Mouse (Mus musculus): ENCODE results near the gene Aif1.
"Not testable (repeated sequence)": the region's sequence is repeated elsewhere in the genome, so short reads cannot be mapped to it uniquely, and the experiment has no call there.

The Aif1 gene

GRCm38 (mm10) chr17:35146139-35146538, 29.7 kb downstream of the Aif1 start:
- no peak for DNase-seq (ENCODE audit: low spot score in 2 of 2)

DNA sequence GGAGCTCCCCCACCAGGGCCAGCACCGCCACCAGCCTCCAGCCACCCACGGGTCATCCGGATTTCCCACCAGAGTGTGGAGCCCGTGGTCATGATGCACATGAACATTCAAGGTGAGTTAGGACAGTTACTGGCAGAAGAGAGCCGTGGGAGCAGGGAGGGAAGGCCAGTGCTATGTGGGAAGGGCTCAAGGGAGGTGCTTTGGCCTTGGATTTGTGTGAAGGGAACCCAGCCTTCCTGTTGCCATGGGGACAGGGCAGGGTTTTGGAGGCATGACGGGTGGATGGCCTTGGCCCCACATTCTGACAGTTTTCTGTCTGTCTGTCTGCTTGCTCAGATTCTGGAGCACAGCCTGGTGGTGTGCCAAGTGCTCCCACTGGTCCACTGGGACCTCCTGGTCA, 33.9 kb downstream of the Aif1 start:
- no peak for DNase-seq (ENCODE audit: low spot score in 2 of 2)

GRCm38 (mm10) chr17:35140490-35140996, 35.3 kb downstream of the Aif1 start:
- DNase-seq (ENCODE audit: low spot score in 2 of 2) = no peak

DNA sequence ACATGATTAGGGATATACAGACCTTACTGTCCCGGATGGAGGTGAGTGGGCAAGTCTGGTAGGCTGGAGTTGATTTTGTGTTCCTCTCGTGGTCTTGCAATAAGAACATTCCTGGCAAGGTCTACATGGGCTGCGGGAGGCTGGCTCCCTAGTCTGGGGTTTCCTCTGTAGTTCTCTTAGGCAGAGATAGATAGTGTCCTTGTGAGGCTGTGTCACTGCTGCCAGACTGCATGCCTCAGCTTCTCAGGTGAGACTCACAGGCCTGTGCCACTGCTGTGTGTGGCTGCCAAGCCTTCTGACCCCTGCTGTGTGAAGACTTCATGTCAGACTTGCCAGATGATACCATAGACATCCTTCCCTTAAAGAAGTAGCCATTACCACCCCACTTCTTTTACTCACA, 36.6 kb downstream of the Aif1 start:
- no peak for DNase-seq (ENCODE audit: low spot score in 2 of 2)

DNA sequence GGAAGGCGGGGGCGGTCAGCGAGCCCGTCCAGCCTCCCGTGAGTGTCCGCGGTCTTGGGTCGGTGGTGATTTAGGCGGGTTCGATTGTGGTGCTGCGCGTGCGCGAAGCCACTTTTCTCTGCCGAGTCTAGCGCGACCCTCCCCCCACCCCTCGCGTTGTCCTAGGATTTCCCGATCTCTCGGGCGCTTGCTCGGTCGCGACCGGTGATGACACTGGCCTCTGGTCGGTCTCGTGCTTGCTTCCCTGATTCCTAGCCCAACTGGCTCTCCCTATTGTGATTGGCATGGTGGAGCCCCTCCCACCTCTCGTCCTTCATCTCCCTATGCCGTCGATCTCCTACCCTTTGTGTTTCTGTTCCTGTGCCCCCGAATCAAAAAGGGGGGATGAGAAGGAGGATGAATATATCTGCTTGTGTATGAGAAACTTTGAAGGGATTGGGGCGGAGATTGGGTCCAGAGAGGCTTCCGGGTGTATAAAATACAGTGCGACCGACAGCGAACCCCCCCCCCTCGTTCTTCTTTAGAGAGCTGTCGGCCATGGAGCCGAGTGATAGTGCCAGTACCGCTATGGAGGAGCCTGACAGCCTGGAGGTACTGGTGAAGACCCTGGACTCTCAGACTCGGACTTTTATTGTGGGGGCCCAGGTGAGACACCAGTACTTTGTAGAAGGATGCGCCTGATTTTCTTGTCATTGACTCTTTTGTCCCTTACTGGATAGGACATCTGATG, 40.1 kb downstream of the Aif1 start:
- no peak for DNase-seq (ENCODE audit: low spot score in 2 of 2)

- DNase-seq (ENCODE audit: low spot score in 2 of 2) = peak; percentile 96 to 97
Observed at GRCm38 (mm10) chr17:35134801-35135590, 40.9 kb downstream of the Aif1 start, which contains the start of gene Bag6. Gene Bag6 (plus strand): TSS chr17:35135178.

DNA sequence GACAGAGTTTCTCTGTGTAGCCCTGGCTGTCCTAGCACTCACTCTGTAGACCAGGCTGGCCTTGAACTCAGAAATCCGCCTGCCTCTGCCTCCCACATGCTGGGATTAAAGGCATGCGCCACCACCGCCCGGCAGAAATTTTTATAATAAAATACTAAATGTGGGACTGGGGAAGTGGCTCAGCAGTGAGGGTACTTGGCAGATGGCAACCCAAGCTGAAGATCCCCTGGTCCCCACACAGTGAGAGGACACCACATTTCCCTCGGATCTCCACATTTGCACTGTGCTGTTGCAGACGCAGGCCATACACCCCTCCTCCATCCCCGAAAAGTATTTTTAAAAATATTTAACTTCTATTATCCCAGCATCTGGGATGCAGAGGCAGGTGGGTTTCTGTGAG, 42.4 kb downstream of the Aif1 start:
- DNase-seq (ENCODE audit: low spot score in 2 of 2) = no peak

DNA sequence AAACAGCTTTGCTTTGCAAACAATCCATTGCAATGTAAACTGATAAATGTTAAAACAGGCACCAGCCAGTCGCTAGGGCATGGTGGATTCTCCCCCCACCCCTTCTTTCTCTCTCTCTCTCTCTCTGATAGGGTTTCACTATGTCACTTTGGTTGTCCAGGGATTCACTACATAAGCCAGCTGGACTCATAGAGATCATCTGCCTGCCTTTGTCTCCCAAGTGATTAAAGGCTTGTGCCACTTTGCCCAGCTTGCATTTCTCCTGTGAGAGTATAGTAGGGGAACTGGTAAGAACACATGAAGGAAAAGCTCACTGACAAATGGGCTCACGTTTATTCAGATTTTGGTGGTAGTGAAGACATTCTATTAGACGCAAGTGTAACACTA, 43.7 kb downstream of the Aif1 start:
- no peak for DNase-seq (ENCODE audit: low spot score in 2 of 2)

DNA sequence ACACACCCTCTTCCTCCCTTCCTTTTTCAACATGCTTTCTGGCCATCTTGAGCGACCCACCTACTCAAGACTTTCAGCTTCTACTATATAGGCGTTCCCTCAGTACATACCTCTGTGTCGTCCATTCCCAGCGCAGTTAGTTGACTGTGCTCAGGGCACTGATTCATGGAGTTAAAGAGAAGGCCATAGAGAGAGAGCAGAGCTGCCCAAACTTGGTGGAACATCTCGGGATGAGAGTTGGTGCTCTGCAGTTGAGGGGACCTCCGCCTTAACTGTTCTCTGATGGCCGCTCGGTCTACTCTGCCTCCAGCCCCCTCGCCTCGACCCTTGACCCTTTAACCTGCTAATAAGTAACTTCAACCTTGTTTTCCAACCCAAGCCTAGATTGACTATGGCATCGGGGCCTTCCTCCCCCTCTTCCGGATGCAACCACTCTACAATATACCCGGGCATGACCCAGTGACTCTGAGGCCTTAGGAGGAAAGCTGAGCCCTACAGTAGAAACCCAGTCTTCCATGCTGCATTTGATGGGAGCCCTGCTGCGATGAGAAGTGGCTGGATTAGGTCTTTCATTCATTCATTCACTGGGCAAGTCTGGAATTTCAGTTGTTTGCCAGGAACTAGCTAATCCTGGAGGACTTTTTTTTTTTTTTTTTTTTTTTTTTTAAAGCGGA, 44.2 kb downstream of the Aif1 start, which contains the start of gene Apom:
Gene Apom (minus strand): TSS at position 551 of the 674 bp plus-strand sequence.
- DNase-seq (ENCODE audit: low spot score in 2 of 2) = no peak

DNA sequence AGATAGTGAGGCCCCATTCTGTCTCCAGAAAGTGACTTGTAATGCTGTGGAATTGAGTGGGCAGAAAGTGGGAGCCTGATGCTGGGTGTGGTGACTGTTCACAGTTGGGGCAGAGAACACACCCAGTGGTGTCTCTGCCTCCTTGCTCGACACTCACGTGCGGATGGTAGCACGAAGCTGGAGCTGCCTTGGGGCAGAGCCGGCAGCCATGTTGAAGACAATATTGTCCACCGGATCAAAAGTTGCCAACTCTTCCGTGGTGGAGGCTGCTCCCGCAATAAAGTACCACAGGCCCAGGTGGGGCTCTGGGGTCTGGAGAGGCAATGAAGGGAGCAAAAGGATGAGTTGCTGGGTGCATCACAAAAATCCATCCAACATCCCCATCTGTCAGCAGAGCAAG, 44.8 kb downstream of the Aif1 start:
- DNase-seq (ENCODE audit: low spot score in 2 of 2) = no peak

- no peak for DNase-seq (ENCODE audit: low spot score in 2 of 2)
Observed at GRCm38 (mm10) chr17:35128996-35129395, 46.9 kb downstream of the Aif1 start.

DNA sequence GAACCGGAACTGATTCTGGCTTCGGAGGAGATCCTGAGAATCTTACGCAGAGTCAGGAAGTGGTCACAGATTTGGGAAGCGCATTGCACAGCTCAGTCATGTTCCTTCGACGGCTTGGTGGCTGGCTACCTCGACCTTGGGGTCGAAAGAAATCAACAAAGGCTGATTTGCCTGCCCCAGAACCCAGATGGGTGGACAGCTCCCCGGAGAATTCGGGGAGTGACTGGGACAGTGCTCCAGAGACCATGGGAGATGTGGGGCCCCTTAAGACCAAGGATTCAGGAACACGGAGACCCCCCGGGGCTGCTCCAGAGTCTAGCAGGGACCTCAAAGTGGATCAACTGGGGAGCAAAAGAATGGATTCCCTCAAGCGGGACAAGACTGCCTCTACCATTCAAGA, 48.9 kb downstream of the Aif1 start:
- no peak for DNase-seq (ENCODE audit: low spot score in 2 of 2)

DNA sequence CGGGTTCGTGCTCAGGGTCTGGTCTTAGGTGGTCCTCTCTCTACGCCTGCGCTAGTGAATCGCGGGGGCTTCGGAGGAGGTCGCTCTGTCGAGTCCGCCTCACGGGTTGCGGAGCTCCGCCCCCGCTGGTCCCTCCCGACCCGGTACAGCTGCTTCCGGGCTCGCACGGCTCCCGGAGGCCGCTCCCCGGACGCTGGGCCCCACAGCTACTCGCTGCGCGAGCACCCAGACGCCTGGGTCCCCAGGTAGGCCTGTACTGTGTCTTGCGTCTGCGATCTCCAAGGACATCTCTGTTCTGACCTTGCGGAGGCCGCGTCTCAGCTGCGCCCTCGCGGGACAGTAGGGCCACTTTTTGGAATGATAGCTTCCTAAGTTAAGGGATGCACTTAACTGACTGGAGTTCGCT, 49.7 kb downstream of the Aif1 start, which contains the start of gene D17H6S53E:
Gene D17H6S53E (plus strand): TSS at position 168 of the 406 bp plus-strand sequence.
- peak; percentile 67 to 75 for DNase-seq (ENCODE audit: low spot score in 2 of 2)

DNA sequence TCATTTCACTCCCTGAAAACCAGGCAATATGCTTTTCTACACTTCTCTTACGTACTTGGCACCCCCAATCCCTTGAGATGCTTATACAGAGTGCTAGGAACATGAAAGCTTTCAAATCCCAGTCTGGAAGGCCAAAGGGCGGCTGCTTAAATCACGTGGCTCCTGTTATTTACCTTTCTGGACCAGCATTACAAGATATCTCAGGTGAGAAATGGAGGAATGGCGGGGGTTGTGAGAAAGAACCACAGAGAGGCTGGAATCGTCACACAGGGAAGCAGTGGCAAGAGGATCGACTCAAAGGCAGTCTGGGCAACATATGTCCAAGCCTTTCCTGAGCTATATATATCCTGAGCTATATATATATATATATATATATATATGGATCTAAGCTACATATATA, 50.3 kb downstream of the Aif1 start:
- peak in 1 of 2 experiments; percentile 22 for DNase-seq (ENCODE audit: low spot score in 2 of 2)

DNA sequence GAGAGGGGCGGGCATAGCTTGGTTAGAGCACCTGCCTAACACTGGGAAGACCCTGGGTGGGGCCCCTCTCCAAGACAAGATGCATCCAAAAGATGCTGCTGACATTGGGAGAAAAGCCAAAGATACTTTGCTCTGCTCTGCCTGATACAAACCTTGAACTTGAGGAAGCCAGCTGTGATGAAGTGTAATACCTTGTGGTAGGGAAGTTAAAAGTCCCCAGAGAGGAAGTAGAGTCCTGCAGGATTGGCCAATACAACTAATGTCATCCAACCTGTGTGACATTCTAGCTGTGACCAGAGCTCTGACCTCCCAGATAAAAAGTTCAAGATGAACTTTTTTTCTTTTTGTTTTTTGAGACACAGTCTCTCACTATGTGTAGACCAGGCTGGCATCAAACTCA, 50.8 kb downstream of the Aif1 start:
- no peak for DNase-seq (ENCODE audit: low spot score in 2 of 2)

DNA sequence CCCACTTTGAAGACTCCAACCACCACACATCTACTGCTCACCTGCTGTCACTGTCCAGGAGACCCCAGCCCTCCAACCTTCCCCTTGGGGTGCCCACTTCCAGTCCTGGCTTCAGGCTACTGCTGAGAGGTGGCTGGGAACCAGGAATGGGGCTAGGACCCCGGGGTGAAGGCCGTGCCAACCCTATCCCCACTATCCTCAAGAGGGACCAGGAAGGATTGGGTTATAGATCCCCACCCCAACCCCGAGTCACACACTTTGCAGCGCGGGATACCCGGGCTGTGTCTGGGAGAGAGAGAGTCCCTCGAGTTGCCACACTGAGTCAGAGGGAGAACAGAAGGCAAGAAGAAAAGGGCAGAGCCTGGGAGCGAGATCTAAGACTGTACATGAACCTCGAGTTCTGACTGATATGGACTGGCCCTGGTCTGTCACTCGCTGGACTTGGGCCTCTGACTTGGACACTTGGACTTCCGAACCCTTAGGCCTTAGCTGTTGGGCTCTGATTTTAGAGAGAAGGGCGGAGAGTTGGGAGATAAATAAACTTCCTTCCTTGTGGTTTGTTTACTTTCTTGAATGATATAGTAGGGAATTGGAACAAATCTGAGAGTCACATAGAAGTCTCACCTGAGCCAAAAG, 51.5 kb downstream of the Aif1 start:
- DNase-seq (ENCODE audit: low spot score in 2 of 2) = not testable (repeated sequence)

DNA sequence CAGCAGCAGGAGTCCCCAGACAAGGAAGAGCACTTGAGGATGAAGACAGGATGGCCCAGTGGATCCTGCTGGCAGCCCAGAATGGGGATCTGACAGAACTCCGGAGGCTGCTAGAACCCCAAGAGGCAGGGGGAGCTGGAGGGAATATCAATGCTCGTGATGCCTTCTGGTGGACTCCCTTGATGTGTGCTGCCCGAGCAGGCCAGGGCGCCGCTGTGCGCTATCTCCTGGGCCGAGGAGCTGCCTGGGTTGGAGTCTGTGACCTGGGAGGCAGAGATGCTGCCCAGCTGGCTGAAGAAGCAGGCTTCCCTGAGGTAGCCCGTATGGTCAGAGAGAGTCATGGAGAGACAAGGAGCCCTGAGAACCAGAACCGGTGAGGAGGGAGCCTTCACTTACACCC, 52.6 kb downstream of the Aif1 start:
- not testable (repeated sequence) for DNase-seq (ENCODE audit: low spot score in 2 of 2)

DNA sequence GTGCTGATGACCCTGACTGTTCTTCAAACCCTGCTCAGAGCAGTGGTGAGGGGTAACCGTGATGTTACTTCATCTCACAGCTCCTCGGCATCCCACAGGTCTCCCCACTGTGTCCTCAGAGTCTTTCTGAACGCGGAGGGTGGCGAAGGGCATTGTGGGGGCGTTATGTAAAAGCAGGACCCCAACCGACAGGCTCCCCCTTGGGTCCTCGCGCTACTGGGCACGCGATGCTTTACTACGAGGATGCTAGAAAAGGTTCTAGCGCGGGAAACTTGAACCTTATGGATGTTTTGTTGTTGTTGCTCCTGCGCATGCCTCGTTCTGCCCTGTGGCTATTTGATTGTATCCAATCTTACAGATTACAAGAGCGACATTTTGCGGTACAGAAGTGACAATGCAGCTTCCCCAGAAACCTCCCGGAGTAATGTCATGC, 54.0 kb downstream of the Aif1 start, which contains the start of gene Csnk2b:
Gene Csnk2b (minus strand): TSS at position 183 of the 433 bp plus-strand sequence.
- peak; percentile 71 to 82 for DNase-seq (ENCODE audit: low spot score in 2 of 2)

DNA sequence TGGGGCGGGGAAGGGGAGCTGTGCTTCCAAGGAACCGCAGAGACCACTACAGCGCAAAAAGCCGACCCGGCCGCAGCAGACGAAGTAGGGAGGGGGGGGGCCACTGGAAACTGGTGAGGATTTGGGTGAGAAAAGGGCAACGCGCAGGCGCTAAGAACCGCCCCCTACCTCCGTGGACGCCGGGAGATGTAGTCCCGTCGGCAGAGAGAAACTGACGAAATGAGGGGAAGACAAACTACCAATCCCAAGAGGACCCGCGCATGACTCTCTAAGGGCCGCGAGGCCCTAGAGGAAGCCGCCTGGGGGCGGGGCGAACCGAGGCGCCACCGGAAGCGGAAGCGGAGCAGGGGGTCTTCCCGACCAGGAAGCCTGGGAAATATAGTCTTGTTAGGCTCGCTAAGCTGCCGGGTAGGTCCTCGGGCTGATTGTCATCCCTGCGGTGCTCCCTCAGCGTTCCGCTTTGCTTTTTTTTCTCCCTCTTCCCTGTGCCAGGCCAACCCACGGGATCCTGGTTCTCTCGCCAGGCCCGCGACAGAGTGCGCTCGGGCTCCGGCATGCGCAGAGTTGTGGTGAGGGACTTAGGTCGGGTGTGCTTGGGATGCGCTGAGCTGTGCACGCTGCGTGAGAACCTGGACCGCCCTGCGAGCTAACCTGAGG, 54.6 kb downstream of the Aif1 start, which contains the start of gene Gpank1:
Gene Gpank1 (plus strand): TSS at position 313 of the 657 bp plus-strand sequence.
- peak; percentile 97 to 98 for DNase-seq (ENCODE audit: low spot score in 2 of 2)
